Mouse (Mus musculus) spleen, adult 2 months (tissue): ENCODE measurements around the gene Asap2. TPM values are rescaled to one million over a fixed set of nuclear protein-coding genes. Genes with fewer than 3 reads are reported as not detected.

Experiments
- DNase-seq, 2 experiments: peaks; one replicate each; pipeline versions ENCODE4 v3.0.0 to v3.0.0-alpha.2; 2012 to 2021; ENCODE audit warnings: low spot score in 2 of 2, low read depth in 1 of 2
- H3K27ac ChIP-seq: fragments of 200-500 bp; 2 replicates; pipeline ENCODE4 v1.5.1; 2012; ENCODE audit warnings: low read length, inconsistent platforms; ENCODE audit not compliant: insufficient read depth
- H3K27me3 ChIP-seq: fragments of 200-500 bp; 2 replicates; pipeline ENCODE4 v1.6.1; 2012; ENCODE audit warnings: mild to moderate bottlenecking, moderate library complexity, low read length, inconsistent platforms; ENCODE audit not compliant: control insufficient read depth, insufficient read depth
- H3K36me3 ChIP-seq: fragments of 200-500 bp; 2 replicates; pipeline ENCODE4 v1.6.1; 2012; ENCODE audit warnings: mild to moderate bottlenecking, low read length, inconsistent platforms; ENCODE audit not compliant: control insufficient read depth, insufficient read depth
- H3K4me1 ChIP-seq: fragments of 200-500 bp; 2 replicates; pipeline ENCODE4 v1.6.1; 2011; ENCODE audit warnings: inconsistent platforms; ENCODE audit not compliant: control insufficient read depth, insufficient read depth, insufficient read length
- H3K4me3 ChIP-seq: fragments of 200-500 bp; 2 replicates; pipeline ENCODE4 v1.5.1; 2011; ENCODE audit warnings: mild to moderate bottlenecking, inconsistent platforms; ENCODE audit not compliant: insufficient read depth, insufficient read length; ENCODE audit errors: extremely low read depth
- CTCF ChIP-seq: fragments of 200-500 bp; IDR thresholded peaks from 2 replicates; pipeline ENCODE4 v1.5.1; 2011; ENCODE audit warnings: mild to moderate bottlenecking, inconsistent platforms; ENCODE audit not compliant: insufficient read depth, insufficient read length, insufficient replicate concordance; ENCODE audit errors: extremely low read depth
- POLR2A ChIP-seq: fragments of 200-500 bp; IDR thresholded peaks from 2 replicates; pipeline ENCODE4 v1.6.1; 2011; ENCODE audit warnings: low read depth, low read length, inconsistent platforms
- WGBS: fragments of 180-500 bp; shearing (Covaris S2); methylation state at CpG from one replicate; pipeline ENCODE4 v1.1.7; 2018; 5-methylcytosine and 5-hydroxymethylcytosine counted together
- polyA plus RNA-seq: library from polyadenylated mRNA; depleted of rRNA; stranded (reverse); fragments of >200 nt; gene quantifications from 2 replicates; pipeline ENCODE4 v1.2.3, GENCODE M21; 2012

Asap2 gene
- polyA plus RNA-seq, 1 experiment: 3.3 TPM

DNA sequence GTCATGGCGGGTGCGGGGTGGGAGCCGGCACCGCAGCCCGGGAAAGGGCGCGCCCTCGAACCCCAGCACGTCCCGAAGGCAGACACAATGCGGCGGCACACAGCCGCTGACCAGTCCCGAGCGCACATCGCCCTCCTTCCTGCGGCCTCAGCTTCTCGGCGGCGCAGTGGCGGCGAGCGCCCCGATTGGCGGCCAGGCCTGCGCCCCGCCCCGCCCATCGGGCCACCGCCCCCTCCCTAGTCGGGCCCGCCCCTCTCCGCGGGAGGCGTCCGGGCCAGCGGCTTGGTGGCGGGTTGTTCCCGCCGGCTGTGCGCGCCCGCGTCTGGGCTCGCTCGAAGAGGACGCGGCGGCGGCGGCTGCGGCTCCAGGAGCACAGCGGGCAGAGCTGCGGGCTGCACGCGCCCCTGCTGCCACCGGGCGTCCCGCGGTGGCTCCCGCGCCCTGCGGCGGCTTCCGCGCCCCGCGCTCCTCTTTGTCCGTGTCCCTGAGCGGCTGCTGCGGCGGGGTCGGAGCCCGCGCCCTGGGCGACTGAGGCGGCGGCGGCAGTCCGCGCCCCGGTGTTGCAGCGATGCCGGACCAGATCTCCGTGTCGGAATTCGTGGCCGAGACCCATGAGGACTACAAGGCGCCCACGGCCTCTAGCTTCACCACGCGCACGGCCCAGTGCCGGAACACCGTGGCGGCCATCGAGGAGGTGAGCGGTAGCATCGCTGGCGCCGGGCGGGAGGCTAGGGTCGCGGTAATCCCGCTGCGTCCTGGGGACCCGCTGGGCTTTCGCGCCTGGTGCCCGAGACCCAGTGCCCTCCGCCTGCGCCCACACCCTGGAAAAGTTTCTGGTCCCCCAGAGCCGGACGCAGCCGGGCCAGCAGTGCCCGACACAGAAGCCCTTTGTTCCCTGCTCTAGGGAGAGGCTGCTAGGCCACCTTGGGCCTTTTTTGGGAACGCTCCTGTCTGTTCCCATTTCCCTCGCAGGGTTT is 121.5 kb downstream of the Asap2 start:
- DNase-seq: peak; percentile 33 to 71
- Histone ChIP-seq H3K27ac (no peak overlapping the region), H3K4me1 (0 out of 2 replicates have a peak, but pooled peaks cover 4% of the 10 kb centered on the region), H3K36me3 (no peaks in the 10 kb centered on the region), H3K4me3 (peak overlapping the region; percentile 71), H3K27me3 (peaks cover 3% of the 10 kb centered on the region; the same call in 1 of the 2 replicates)
- WGBS: 1% methylated on average over 97 of the region's 118 CpGs
- no peak for TF ChIP-seq POLR2A
- TF ChIP-seq CTCF: no peak

- WGBS: 7% methylated on average over 17 of the region's 17 CpGs
- no peak overlapping the region for H3K27ac ChIP-seq
- peak overlapping the region; percentile 71; the same call in 1 of the 2 replicates for H3K4me3 ChIP-seq
- H3K27me3 ChIP-seq: peaks cover 3% of the 10 kb centered on the region; the same call in 1 of the 2 replicates
- TF ChIP-seq CTCF: no peak
- TF ChIP-seq POLR2A: no peak
- DNase-seq: peak in 1 of 2 experiments; percentile 21
- H3K36me3 ChIP-seq: no peaks in the 10 kb centered on the region
- H3K4me1 ChIP-seq: 0 out of 2 replicates have a peak, but pooled peaks cover 4% of the 10 kb centered on the region
Measured at GRCm38 (mm10) chr12:21112453-21112857, 122.2 kb downstream of the Asap2 start.

DNA sequence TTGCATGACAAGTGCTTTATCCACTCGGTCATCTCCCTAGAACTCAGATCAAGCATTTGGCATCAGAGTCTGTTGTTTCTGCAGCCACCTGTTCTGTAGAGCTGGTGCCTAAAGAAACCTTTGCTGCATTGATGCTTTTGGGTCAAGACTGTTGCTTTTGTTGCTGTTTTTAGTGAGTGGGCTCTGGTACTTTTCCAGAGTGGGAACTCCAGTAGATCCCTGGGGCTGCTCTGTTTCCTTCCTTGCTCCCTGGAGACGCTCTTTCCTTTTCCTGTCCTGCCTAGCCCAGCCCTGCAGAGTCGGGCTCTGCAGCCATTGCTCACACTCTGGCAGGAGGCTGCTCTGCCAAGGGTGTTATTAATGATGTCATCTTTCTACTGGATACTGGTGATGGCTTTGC is 129.2 kb downstream of the Asap2 start:
- WGBS: 70% methylated on average over 3 of the region's 3 CpGs
- no peaks in the 10 kb centered on the region for H3K27me3 ChIP-seq
- DNase-seq: no peak
- no peaks in the 10 kb centered on the region for H3K4me1 ChIP-seq
- no peaks in the 10 kb centered on the region for H3K36me3 ChIP-seq
- no peak overlapping the region for H3K4me3 ChIP-seq
- TF ChIP-seq CTCF (no peak), POLR2A (no peak)
- H3K27ac ChIP-seq: no peak overlapping the region

DNA sequence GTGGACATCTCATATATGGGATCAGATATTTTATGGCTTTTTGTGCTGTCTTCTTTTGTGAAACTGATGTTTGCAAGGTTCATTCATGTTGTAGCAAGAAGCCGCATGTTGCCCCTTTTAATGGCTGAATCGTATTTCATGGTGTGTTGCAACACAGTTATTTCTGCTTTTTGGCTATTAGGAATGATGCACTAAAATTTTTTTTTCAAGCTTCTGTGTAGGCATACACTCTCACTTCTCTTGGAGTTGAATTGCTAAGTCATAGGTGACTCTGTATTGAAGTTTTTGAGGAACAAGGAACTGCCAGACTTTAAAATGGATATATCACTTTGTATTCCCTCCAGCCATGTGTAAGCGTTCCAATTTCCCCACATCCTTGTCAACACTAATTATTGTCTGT is 132.6 kb downstream of the Asap2 start:
- no peaks in the 10 kb centered on the region for H3K36me3 ChIP-seq
- H3K4me1 ChIP-seq: no peaks in the 10 kb centered on the region
- no peaks in the 10 kb centered on the region for H3K27me3 ChIP-seq
- TF ChIP-seq POLR2A: no peak
- no peak for TF ChIP-seq CTCF
- H3K4me3 ChIP-seq: no peak overlapping the region
- DNase-seq: no peak
- no peak overlapping the region for H3K27ac ChIP-seq
- 84% methylated on average over 3 of the region's 3 CpGs for WGBS

GRCm38 (mm10) chr12:21123647-21124046 is 133.4 kb downstream of the Asap2 start:
- H3K27me3 ChIP-seq: no peaks in the 10 kb centered on the region
- no peaks in the 10 kb centered on the region for H3K4me1 ChIP-seq
- no peaks in the 10 kb centered on the region for H3K36me3 ChIP-seq
- DNase-seq: no peak
- TF ChIP-seq POLR2A (no peak), CTCF (no peak)
- no peak overlapping the region for H3K4me3 ChIP-seq
- no peak overlapping the region for H3K27ac ChIP-seq
- WGBS: 39% methylated on average over 5 of the region's 5 CpGs

- Histone ChIP-seq H3K27ac (no peak overlapping the region), H3K4me1 (peaks cover 6% of the 10 kb centered on the region; the same call in 1 of the 2 replicates), H3K36me3 (no peaks in the 10 kb centered on the region), H3K4me3 (no peak overlapping the region), H3K27me3 (no peaks in the 10 kb centered on the region)
- 89% methylated on average over 10 of the region's 10 CpGs for WGBS
- TF ChIP-seq POLR2A (no peak), CTCF (no peak)
- no peak for DNase-seq
Measured at GRCm38 (mm10) chr12:21125675-21126470, 135.6 kb downstream of the Asap2 start.
